In the genomic region with DNA sequence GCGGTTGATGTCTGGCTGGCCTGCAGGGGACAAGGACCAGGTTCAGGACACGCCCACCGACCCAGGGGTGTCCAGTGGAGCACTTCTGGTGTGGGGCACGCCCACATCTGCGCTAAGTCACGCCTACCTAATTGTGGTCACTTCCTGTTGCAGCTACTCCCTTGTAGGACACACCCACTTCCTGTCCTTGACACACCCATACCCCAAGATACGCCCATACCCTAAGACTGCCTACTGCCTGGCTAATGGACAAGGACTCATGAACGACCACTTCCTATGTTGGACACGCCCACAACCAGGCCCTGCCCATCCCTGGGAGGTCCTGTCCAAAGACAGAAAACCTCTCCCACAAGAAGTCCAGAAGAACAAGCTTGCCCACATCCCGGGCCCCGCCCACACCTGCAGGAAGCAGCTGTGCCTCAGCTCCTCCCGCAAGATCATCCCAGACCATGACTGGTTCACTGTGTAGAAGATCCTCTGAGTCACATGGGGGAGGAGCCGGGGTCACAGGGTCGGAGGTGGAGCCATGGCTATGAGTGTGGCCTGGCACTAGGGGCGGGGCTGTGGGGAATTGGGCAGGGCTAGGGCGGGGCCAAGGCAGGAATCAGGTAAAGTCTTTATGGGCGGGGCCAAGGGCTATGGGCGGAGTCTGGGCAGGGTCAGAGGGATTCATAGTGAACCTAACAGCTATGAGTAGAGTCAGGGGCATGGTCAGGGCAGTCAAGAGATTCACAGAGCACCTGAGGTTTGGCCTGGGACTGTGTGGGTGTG, we compare ENCODE assay signal across 9 mouse cellular contexts. TPM values are rescaled to one million over a fixed set of nuclear protein-coding genes. Genes with fewer than 3 reads are reported as not detected.
A peak's percentile ranks its signal among the peaks of the same experiment; 100 is the strongest.
DNase-seq lines count a peak whose midpoint lies in the region; ATAC-seq lines count a peak whose summit lies in the region.
"Had no signal": no experiment of that assay in that cellular context is flagged by ENCODE, and none has a peak within 500 bp of the region (broad histone marks: within the 10 kb centered on the region; RNA-seq: fewer than 3 reads in every experiment).

No protein-coding gene starts in this region.

- no peaks in the 10 kb centered on the region for H3K4me1 ChIP-seq in heart, embryonic 10.5 days
- no peaks in the 10 kb centered on the region for H3K4me1 ChIP-seq in heart, embryonic 12.5 days (replicated peaks)
- H3K4me1 ChIP-seq: forebrain, embryonic 13.5 days had no signal

- no peak overlapping the region for H3K9ac ChIP-seq in heart, embryonic 12.5 days
- H3K9ac ChIP-seq: forebrain, embryonic 13.5 days had no signal

- H3K27ac ChIP-seq in heart, embryonic 10.5 days: no peak overlapping the region
- H3K27ac ChIP-seq in heart, embryonic 12.5 days (ENCODE audit: poor library complexity, severe bottlenecking): no peak overlapping the region
- H3K27ac ChIP-seq: forebrain, embryonic 13.5 days had no signal

- no peak for ATAC-seq in heart, embryonic 12.5 days (ENCODE audit: insufficient number of reproducible peaks, low FRiP score)
- ATAC-seq in megakaryocyte-erythroid progenitor cell, adult 5-6 weeks (replicated peaks; ENCODE audit: low FRiP score, low TSS enrichment, poor library complexity, severe bottlenecking): no peak
- ATAC-seq: forebrain, embryonic 13.5 days had no signal

- 56% methylated on average over 18 of the region's 18 CpGs for WGBS in heart, embryonic 10.5 days
- 51% methylated on average over 18 of the region's 18 CpGs for WGBS in heart, embryonic 12.5 days

- no peaks in the 10 kb centered on the region for H3K27me3 ChIP-seq in heart, embryonic 10.5 days (ENCODE audit: insufficient read depth, poor library complexity, severe bottlenecking)
- H3K27me3 ChIP-seq in heart, embryonic 12.5 days (replicated peaks): no peaks in the 10 kb centered on the region
- H3K27me3 ChIP-seq: forebrain, embryonic 13.5 days had no signal

- H3K9me3 ChIP-seq in heart, embryonic 10.5 days: peaks cover 70% of the 10 kb centered on the region
- peaks cover 76% of the 10 kb centered on the region for H3K9me3 ChIP-seq in heart, embryonic 12.5 days (replicated peaks)

- DNase-seq in heart, embryonic 10.5 days (ENCODE audit: low spot score): peak; percentile 74
- peak; percentile 8 for DNase-seq in right cerebral cortex, adult 18-20 months
- DNase-seq in right cerebral cortex, adult 2 months (ENCODE audit: low spot score in 2 of 2): no peak
- peak; percentile 97 for DNase-seq in ZHBTc4 (ENCODE audit: low read depth, low spot score)
- DNase-seq in testis, postnatal 14 days (ENCODE audit: low spot score): peak; percentile 91
- no peak for DNase-seq in urinary bladder, postnatal 10 days (ENCODE audit: low spot score)

- peaks cover 41% of the 10 kb centered on the region for H3K36me3 ChIP-seq in heart, embryonic 10.5 days
- H3K36me3 ChIP-seq in heart, embryonic 12.5 days: peaks cover 44% of the 10 kb centered on the region

- no peak overlapping the region for H3K4me2 ChIP-seq in heart, embryonic 12.5 days
- H3K4me2 ChIP-seq: forebrain, embryonic 13.5 days had no signal

- no peak overlapping the region for H3K4me3 ChIP-seq in heart, embryonic 10.5 days
- no peak overlapping the region for H3K4me3 ChIP-seq in heart, embryonic 12.5 days
- H3K4me3 ChIP-seq: forebrain, embryonic 13.5 days had no signal

RNA-seq across cellular contexts. Expression of a gene that starts 5.4 kb away (rescaled TPM):
- 7.5 and 9.3 TPM in 2 replicates for polyA plus RNA-seq in heart, embryonic 10.5 days (2016; fragmentation: Nextera tagmentation; extraction: Ambion mirVana)
- 9.1 TPM in 2 replicates for polyA plus RNA-seq in heart, embryonic 12.5 days (2016; fragmentation: Nextera tagmentation; extraction: Ambion mirVana)
- 2.8 and 3.3 TPM in 2 replicates for total RNA-seq in megakaryocyte-erythroid progenitor cell, adult 5-6 weeks (2014; fragmentation: Nextera tagmentation)
- total RNA-seq in megakaryocyte-erythroid progenitor cell, adult 5-6 weeks (2017): 7.7 and 13.2 TPM in 2 replicates

Comparison
In these comparisons a context has a peak if more than half of its experiments do, and no peak if none do; other contexts are left out.
1. DNase-seq: peak in heart, embryonic 10.5 days (single experiment), right cerebral cortex, adult 18-20 months (single experiment), ZHBTc4 (single experiment) and testis, postnatal 14 days (single experiment); none in right cerebral cortex, adult 2 months (0 of 2) and urinary bladder, postnatal 10 days (single experiment).